Mouse (Mus musculus) layer of hippocampus, adult 9-11 months (tissue): Measurements from ENCODE around the gene Clmp.
"Not testable (repeated sequence)": the region's sequence is repeated elsewhere in the genome, so short reads cannot be mapped to it uniquely, and the experiment has no call there.

Source experiments
- DNase-seq: peaks from one replicate; pipeline ENCODE4 v3.0.0; 2022

Gene Clmp

DNA sequence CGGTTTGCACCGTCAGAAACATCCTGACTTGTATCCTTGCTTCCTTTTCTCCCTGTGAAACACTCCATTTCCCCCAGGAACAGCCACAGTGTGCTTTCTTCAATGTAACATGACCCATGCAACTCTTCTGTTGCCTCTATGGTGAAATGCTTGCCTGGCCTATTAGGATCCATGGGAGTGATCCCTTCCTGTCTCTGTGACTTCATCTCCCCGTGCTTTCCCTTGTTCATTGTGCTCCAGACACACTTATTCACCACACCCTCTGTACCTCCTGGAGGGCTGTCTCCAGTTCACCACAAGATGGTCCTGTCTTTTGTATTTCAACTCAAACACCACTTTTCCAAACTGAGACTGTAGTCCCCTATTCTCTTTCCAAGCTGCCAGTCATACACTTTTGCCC lies 94.3 kb downstream of the Clmp start:
- DNase-seq, result no peak

DNA sequence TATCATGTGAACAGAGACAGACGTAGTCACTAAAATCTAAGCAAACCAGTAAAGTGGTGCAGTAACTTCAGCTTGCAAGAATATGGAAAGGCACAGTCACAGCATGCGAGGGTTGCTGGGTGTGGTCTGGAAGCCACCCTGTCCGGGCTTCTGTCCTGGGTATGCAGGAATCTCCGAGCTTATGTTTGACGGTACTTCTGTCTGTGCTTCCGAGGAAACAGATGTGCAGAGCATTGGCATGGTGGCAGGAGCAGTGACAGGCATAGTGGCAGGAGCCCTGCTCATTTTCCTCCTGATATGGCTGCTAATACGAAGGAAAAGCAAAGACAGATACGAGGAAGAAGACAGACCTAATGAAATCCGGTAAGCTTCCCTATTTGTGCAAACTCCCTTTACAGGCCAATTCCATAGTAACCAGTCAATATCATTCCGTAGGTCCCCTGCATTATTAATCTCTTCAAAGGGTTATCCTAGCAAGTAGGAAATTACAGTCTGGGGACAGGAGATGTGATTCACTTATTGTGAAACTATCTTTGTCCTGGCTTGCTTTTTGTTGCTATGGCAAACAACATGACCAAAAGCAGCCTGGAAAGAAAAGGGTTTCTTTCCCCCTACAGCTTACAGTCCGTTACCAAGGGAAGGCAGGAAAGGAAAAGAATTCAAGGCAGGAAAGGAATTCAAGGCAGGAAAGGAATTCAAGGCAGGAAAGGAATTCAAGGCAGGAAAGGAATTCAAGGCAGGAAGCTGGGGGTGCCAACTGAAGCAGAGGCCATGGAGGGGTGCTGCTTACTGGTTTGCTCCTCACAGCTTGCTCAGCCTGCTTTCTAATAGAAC lies 95.3 kb downstream of the Clmp start:
- DNase-seq, result no peak

- DNase-seq, result no peak
Observed at GRCm38 (mm10) chr9:40781726-40782581, 96.2 kb downstream of the Clmp start.

GRCm38 (mm10) chr9:40783641-40784373 lies 98.0 kb downstream of the Clmp start:
- peak; percentile 60 for DNase-seq

DNA sequence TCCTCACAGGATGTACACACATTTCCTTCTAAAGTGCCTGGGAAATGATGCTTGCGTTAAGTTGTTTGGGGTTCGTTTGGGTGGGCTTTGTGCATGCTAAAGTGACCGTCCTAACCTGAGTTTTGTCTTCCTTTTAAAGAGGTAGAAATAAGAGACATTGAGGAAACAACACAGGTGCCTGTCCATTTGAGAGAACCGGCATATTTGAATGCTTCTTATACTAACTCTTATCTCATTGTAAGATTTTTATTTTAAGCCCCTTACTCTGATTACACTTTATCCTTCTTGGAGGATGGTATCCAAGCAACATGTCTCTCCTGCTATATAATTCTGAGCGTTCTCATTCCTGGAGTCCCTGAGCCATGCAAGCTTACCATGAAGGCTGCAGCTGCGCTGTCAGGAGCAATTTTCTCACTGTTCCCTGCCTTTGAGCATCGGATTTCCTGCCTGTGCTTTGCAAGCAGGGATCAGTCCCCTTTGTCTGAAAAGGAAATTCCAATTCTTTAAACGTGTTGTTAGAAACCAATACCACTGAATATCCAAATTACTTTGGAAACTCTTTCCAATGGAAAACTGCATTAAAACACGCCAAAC lies 98.7 kb downstream of the Clmp start:
- no peak for DNase-seq

GRCm38 (mm10) chr9:40785452-40785851 lies 99.7 kb downstream of the Clmp start:
- DNase-seq, result no peak

- DNase-seq, result not testable (repeated sequence)
Observed at GRCm38 (mm10) chr9:40786820-40787219, 101.1 kb downstream of the Clmp start.

DNA sequence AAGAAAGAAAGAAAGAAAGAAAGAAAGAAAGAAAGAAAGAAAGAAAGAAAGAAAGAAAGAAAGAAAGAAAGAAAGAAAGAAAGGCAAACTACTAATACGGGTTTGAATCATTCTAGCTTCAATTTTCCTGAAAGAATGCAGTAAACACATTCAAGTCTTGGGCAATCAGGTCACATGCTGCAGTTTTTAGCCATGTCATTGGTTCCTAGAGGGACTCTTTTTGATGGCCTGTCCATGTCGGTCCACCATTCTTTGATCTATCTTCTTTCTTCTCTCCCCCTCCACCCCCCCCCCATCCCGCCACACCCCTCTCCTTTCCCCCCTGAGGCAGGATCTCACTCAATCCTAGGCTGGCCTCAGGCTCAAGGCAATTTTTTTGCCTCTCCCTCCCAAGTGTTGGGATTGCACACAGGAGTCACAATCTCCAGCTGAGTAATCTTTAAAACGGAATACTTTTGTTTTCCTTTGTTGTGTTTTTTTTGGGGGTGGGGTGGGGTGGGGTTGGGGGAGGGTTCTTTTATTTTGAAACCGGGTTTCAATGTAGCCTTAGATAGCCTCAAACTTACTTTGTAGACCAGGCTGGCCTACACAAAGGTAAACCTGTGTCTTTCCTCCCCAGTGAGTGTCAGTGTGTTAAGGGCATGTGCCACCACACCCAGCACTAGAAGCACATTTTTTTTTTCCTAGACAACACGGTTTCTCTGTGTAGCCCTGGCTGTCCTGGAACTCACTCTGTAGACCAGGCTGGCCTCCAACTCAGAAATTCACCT lies 106.3 kb downstream of the Clmp start:
- no peak for DNase-seq

DNA sequence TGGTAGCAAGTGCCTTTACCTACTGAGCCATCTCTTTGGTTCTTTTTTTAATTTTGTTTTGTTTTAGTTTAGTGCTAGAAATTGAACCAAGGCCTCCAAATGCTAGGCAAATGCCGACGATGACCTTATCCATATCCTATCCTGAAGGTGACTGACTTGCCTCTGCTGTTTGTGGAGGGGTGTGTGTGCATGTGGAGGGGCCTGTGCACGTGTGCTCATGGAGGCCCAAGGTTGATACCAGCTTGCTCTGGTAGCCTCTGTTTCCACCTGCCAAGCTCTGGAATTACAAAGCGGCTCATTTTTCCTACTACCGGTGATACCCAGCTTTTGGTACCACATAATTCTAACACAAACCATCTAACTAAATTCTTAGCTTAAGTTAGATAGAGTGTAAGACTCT lies 107.8 kb downstream of the Clmp start:
- DNase-seq, result no peak

- no peak for DNase-seq
Observed at GRCm38 (mm10) chr9:40794251-40794650, 108.5 kb downstream of the Clmp start.

DNA sequence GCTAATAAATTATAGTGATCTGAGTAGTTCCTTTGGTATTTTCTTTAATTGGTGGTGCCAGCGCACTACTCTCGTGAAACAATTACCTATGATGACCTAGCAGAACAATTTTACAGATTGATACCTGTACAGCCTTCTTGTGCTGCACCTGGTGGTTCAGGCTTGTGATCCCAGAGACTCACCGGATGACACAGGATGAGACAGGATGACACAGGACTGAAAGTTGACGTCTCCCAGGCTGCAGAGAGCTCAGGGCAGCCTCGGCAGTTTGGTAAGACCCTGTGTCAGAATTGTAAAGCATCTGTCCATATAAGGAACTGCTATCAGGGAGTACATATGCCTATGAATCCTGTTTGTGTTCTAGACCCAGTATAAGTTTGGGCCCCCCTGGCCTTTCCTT lies 109.2 kb downstream of the Clmp start:
- DNase-seq, result no peak

- no peak for DNase-seq
Observed at GRCm38 (mm10) chr9:40795562-40795961, 109.8 kb downstream of the Clmp start.

- no peak for DNase-seq
Observed at GRCm38 (mm10) chr9:40796054-40796453, 110.3 kb downstream of the Clmp start.

- DNase-seq, result no peak
Observed at GRCm38 (mm10) chr9:40798247-40798960, 112.6 kb downstream of the Clmp start.

- no peak for DNase-seq
Observed at GRCm38 (mm10) chr9:40799112-40799511, 113.3 kb downstream of the Clmp start.

DNA sequence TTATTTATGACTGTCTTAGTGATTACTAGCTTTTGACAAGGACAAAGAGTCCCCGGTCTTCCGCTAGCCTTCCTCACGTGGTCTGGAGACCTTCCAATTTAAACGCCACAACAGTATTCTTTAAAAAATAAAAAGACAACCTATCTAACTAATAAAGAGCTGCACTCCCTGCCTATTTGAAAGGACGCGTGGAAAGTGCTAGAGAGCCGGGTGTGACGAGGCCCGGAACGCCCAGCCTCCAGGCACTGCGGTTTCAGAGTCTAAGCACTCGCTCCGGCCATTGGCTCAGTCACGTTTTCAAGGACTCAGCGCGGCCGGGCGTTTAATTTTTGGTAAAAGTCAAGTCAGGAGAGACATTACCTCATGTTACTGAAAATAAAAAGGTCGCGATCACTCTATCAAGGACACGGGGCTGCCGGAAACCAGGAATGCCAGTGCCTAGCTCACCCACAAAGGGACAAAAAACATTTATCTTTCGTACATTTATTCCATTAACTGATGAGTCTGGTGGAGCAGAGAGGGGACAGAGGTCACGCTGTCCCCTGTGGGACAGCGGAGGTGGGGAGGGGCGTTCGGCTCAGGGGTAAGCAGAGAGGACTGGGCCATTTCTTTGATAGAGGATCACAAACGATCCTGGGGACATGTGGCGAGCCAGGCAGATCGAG lies 114.2 kb downstream of the Clmp start:
- DNase-seq, result peak; percentile 73

- DNase-seq, result peak; percentile 100
Observed at GRCm38 (mm10) chr9:40800675-40801612, 115.2 kb downstream of the Clmp start, which contains the start of gene Hspa8. TSS of gene Hspa8 (plus strand) at chr9:40800984.

DNA sequence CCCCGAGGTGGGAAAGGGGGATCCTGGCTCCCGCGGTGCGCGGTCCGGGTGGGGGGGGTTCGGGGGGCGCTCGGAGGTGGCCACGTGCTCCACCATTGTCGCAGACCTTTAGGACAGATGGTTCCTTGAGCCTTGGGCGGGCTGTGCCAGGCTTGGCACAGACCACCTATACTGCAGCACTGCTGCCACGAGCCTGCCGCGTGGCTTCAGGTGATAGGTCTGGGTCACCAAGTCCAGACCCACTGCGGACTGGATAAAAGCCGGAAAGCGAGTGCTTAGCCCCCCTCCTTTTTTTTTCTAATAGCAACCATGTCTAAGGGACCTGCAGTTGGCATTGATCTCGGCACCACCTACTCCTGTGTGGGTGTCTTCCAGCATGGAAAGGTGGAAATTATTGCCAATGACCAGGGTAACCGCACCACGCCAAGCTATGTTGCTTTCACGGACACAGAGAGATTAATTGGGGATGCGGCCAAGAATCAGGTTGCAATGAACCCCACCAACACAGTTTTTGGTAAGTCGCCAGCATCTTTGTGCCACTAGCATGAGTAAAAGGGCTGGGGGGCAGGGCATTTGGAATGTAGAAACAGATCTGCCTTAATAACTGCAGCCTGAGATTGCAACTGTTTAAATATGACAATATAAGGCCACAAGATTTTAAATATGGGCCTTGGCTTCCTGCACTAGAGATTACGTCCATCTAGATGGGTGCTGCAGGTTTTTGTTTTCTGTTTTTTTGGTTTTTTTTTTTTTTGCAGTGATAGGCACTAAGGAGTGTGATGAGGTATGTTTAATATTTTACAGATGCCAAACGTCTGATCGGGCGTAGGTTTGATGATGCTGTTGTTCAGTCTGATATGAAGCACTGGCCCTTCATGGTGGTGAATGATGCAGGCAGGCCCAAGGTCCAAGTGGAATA lies 116.1 kb downstream of the Clmp start:
- peak; percentile 72 for DNase-seq

DNA sequence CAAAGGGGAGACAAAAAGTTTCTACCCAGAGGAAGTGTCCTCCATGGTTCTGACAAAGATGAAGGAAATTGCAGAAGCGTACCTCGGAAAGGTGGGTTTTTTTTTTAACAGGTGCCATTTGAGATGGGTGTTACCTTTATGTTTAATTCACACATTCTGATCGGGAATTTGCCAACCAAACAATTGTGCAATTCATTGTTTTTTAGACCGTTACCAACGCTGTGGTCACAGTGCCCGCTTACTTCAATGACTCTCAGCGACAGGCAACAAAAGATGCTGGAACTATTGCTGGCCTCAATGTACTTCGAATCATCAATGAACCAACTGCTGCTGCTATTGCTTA lies 116.7 kb downstream of the Clmp start:
- not testable (repeated sequence) for DNase-seq
